Mouse (Mus musculus) macrophage (primary cell): ENCODE measurements around the gene A930018P22Rik. TPM values are rescaled to one million over a fixed set of nuclear protein-coding genes. Genes with fewer than 3 reads are reported as not detected.

Experiments
- H3K27ac ChIP-seq: fragments of 350-480 bp; formaldehyde crosslinking; 2 replicates; pipeline ENCODE4 v1.9.0; 2021
- H3K36me3 ChIP-seq: fragments of 350-480 bp; formaldehyde crosslinking; 2 replicates; pipeline ENCODE4 v1.9.0; 2021; ENCODE audit errors: inconsistent target
- H3K4me3 ChIP-seq: fragments of 350-480 bp; formaldehyde crosslinking; 2 replicates; pipeline ENCODE4 v1.9.0; 2021; ENCODE audit errors: inconsistent target
- H3K79me2 ChIP-seq: fragments of 350-480 bp; formaldehyde crosslinking; 2 replicates; pipeline ENCODE4 v1.9.0; 2021; ENCODE audit errors: inconsistent target
- WGBS: methylation state at CpG from one replicate; pipeline ENCODE4 v1.1.7; 2026; ENCODE audit warnings: inconsistent platforms; ENCODE audit not compliant: missing documents; 5-methylcytosine and 5-hydroxymethylcytosine counted together
- polyA plus RNA-seq: library from polyadenylated mRNA; stranded (reverse); fragments of 250-400 nt; gene quantifications from 3 replicates; pipeline ENCODE4 v1.2.4, GENCODE M21; 2018; ENCODE audit warnings: inconsistent platforms

A930018P22Rik gene
- polyA plus RNA-seq, 1 experiment from 2014 or later, result not detected

GRCm38 (mm10) chr2:104132266-104132859, 9.8 kb downstream of the A930018P22Rik start:
- WGBS, result 39% methylated on average over 7 of the region's 7 CpGs
- H3K27ac ChIP-seq, result no peak overlapping the region
- H3K79me2 ChIP-seq, result no peaks in the 10 kb centered on the region
- no peak overlapping the region for H3K4me3 ChIP-seq
- no peaks in the 10 kb centered on the region for H3K36me3 ChIP-seq

GRCm38 (mm10) chr2:104133042-104133810, 10.7 kb downstream of the A930018P22Rik start:
- H3K4me3 ChIP-seq, result no peak overlapping the region
- WGBS, result 53% methylated on average over 11 of the region's 12 CpGs
- H3K36me3 ChIP-seq, result no peaks in the 10 kb centered on the region
- H3K79me2 ChIP-seq, result no peaks in the 10 kb centered on the region
- no peak overlapping the region for H3K27ac ChIP-seq

DNA sequence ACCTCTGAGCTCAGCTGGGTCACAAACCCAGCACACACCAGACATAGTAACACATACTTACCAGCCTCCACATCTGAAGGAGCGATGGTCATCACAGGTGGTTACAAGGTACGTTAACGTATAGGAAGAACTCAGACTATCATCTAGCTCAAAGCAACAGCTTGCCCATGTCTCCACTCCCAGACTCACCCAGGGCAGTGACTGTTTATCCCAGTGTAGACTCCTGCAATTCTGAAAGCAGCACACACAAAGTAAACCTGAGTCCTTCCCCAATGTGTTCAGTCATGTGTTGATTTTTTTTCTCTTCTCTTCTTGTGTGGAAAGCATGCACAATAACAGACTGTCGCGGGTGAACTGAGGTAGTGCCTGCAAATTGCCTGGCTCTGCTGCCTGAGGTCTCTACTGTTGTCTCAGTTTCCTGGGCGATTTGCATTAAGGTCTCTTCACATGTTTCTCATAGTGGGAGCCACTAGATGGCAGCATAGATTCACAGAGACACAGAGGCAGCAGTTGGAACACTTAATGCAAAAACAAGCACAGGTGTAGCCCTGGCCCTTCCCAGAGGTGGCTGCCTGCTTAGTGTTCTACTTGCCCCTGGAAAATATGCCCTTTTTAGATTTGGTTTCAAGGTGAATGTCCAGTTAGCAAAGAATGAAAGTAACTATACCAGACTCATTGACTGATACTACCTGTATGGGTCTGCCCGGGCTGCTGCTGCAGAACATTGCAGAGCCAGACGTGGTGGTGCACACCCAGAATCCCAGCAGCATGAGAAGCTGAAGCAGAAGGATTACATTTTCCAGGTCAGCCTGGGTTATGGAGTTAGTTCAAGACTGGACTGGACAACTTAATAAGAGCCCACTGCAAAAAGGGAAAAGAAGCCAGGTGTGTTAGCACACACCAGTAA, 11.8 kb downstream of the A930018P22Rik start:
- no peak overlapping the region for H3K27ac ChIP-seq
- no peaks in the 10 kb centered on the region for H3K79me2 ChIP-seq
- H3K4me3 ChIP-seq, result no peak overlapping the region
- WGBS, result 50% methylated on average over 8 of the region's 8 CpGs
- no peaks in the 10 kb centered on the region for H3K36me3 ChIP-seq

DNA sequence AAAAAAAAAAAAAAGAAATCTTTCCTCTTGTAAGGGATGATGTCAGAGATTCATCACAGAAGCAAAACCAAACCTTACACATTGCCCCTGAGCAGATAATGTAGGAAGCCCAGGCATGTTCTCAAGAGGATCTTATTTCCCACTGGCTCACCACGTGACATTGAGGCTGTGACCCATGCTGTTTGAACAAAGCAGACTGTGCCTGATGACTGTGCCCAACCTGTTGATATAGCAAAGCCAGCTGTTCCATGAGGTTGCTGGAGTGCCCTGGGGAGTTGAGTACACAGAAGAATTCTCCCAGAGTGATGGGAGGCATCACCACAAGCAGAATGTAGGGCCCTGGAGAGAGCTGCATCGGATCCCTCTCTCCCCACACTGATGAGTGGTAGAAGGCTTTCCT, 13.4 kb downstream of the A930018P22Rik start:
- Histone ChIP-seq H3K36me3 (no peaks in the 10 kb centered on the region), H3K79me2 (no peaks in the 10 kb centered on the region), H3K4me3 (no peak overlapping the region), H3K27ac (no peak overlapping the region)
- WGBS, result 87% methylated on average over 2 of the region's 2 CpGs

DNA sequence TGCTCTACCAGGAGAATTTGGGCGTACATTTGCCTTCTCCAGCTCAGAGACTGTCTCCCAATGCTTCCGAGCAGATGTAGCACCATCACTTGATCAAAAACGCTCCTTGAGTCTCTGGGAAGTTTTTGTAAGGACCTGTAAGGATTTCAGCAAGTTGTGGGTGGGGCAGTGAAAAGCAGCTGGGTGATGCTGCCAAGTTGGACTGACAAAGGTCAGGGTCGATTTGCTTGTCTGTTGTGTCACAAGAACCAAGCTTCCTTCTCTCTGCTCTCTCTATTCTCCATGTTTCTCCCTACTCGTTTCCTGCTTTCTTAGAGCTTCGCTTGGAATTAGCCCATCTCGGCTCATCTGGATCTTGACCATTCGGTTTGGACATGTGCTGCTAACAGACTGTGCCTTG, 19.6 kb downstream of the A930018P22Rik start:
- Histone ChIP-seq H3K36me3 (no peaks in the 10 kb centered on the region), H3K79me2 (no peaks in the 10 kb centered on the region), H3K4me3 (no peak overlapping the region), H3K27ac (no peak overlapping the region)
- WGBS, result 90% methylated on average over 8 of the region's 8 CpGs

DNA sequence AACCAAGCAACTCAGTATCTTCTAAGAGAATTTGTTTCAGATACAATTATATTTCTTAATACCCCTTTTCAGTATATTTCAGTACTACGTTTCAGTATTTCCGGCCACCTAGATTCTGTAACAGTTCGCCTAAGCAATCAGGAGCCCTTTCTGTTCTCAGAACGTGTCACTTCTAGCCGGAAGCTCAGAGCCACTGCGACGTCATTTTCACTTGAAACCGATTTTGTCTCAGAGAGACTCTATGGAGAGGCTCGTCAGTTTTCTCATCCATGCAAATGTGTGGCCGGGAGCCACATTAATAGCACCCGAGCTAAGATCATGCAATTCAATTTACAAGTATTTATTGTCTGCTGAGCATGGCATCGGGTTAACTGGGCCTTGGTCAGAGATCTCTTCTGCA, 21.4 kb downstream of the A930018P22Rik start:
- 94% methylated on average over 12 of the region's 12 CpGs for WGBS
- Histone ChIP-seq H3K27ac (no peak overlapping the region), H3K36me3 (no peaks in the 10 kb centered on the region), H3K79me2 (no peaks in the 10 kb centered on the region), H3K4me3 (no peak overlapping the region)

GRCm38 (mm10) chr2:104145983-104146382, 23.4 kb downstream of the A930018P22Rik start:
- Histone ChIP-seq H3K27ac (no peak overlapping the region), H3K79me2 (no peaks in the 10 kb centered on the region), H3K4me3 (no peak overlapping the region), H3K36me3 (no peaks in the 10 kb centered on the region)
- WGBS, result 10% methylated on average over 1 of the region's 1 CpGs

GRCm38 (mm10) chr2:104147910-104148561, 25.5 kb downstream of the A930018P22Rik start:
- no peak overlapping the region for H3K4me3 ChIP-seq

DNA sequence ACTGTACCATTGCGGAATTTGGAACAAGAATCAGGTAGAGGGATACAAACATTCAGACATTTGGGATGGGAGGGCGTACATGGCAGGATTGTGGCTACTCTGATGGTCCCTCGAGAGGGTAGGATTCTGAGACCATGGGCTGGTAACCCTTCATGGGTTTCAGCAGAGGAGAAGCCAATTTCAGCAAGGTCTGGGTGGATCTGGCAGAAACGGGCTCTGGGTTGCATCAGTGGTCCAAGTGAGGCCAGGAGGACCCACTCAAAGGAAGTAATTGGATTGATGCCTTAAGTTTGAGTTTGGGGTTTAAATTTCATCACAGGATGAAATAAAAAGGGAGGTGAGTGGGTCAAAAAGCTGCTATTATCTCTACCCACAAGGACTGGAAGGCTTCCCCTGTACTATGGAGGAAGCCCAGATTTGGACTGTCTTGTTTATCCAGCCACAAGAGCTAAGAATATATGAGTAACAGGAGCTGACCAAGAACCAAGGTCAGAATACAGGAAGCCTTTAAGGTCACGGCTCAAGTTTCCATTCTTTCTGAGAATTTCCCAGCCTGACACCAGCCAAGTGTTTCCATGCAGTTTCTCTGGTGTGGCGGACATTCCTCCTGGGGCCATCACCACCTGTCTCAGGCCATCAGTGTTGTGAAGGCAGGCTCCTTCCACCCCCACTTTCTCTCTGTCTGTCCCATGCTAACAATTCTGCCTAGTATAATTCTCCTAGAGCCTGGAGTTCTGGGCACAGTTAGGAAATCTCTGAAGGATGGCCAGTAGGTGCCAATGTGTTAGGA, 28.2 kb downstream of the A930018P22Rik start:
- no peak overlapping the region for H3K4me3 ChIP-seq
- H3K27ac ChIP-seq, result no peak overlapping the region
- no peaks in the 10 kb centered on the region for H3K79me2 ChIP-seq
- 81% methylated on average over 6 of the region's 6 CpGs for WGBS
- H3K36me3 ChIP-seq, result no peaks in the 10 kb centered on the region

More at GRCm38 (mm10) chr2:104147910-104148561, 25.5 kb downstream of the A930018P22Rik start:
- Histone ChIP-seq H3K36me3 (no peaks in the 10 kb centered on the region), H3K79me2 (no peaks in the 10 kb centered on the region), H3K27ac (no peak overlapping the region)
- whole genome bisulfite sequencing, result 52% methylated on average over 4 of the region's 4 CpGs

GRCm38 (mm10) chr2:104153345-104153744, 30.8 kb downstream of the A930018P22Rik start:
- no peaks in the 10 kb centered on the region for H3K36me3 ChIP-seq
- H3K27ac ChIP-seq, result no peak overlapping the region
- no peak overlapping the region for H3K4me3 ChIP-seq
- no peaks in the 10 kb centered on the region for H3K79me2 ChIP-seq
- 79% methylated on average over 4 of the region's 4 CpGs for WGBS

- H3K27ac ChIP-seq, result no peak overlapping the region
- no peak overlapping the region for H3K4me3 ChIP-seq
- H3K36me3 ChIP-seq, result no peaks in the 10 kb centered on the region
- 84% methylated on average over 3 of the region's 3 CpGs for WGBS
- no peaks in the 10 kb centered on the region for H3K79me2 ChIP-seq
Observed at GRCm38 (mm10) chr2:104153876-104154275, 31.3 kb downstream of the A930018P22Rik start.

- Histone ChIP-seq H3K27ac (no peak overlapping the region), H3K4me3 (no peak overlapping the region), H3K36me3 (no peaks in the 10 kb centered on the region), H3K79me2 (no peaks in the 10 kb centered on the region)
- 91% methylated on average over 4 of the region's 4 CpGs for WGBS
Observed at GRCm38 (mm10) chr2:104157831-104158230, 35.3 kb downstream of the A930018P22Rik start.

DNA sequence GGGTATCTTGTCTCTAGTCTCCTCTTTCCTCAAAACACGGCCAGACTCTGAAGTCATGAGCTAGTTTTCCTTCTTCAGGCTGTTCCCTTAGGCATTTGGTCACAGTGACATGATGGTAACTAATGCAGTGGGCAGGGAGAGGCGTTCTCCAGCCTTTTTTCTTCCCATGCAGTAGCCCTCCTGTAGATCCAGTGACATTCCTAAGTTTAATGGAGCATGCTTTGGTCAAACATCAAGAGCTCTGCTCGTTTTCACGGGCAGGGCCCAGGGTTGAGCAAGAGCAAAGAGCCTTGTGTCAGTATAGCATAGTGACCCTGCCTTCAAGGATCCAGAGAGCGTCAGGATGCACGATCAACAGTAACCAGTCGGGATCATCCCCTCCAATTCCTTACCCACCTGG, 40.8 kb downstream of the A930018P22Rik start:
- H3K27ac ChIP-seq, result no peak overlapping the region
- 93% methylated on average over 7 of the region's 7 CpGs for WGBS
- no peaks in the 10 kb centered on the region for H3K36me3 ChIP-seq
- H3K4me3 ChIP-seq, result no peak overlapping the region
- H3K79me2 ChIP-seq, result no peaks in the 10 kb centered on the region
